Mouse (Mus musculus) myocyte (in vitro differentiated cells): ENCODE measurements around the gene Gm20696. TPM values are rescaled to one million over a fixed set of nuclear protein-coding genes. Genes with fewer than 3 reads are reported as not detected.

ENCODE experiments used
- H3K27me3 ChIP-seq: one replicate; pipeline ENCODE4 v1.6.1; 2011; ENCODE audit not compliant: control insufficient read depth, insufficient read depth, insufficient read length
- H3K36me3 ChIP-seq: one replicate; pipeline ENCODE4 v1.6.1; 2011; ENCODE audit not compliant: control insufficient read depth, insufficient read depth
- H3K4me2 ChIP-seq: one replicate; pipeline ENCODE4 v1.6.1; 2011; ENCODE audit warnings: low read depth, control low read depth
- H3K4me3 ChIP-seq: one replicate; pipeline ENCODE4 v1.5.1; 2011; ENCODE audit warnings: mild to moderate bottlenecking, control low read depth, moderate library complexity
- H3K79me2 ChIP-seq: one replicate; pipeline ENCODE4 v1.6.1; 2011; ENCODE audit not compliant: control insufficient read depth, insufficient read depth
- H3ac ChIP-seq: one replicate; pipeline ENCODE4 v1.6.1; 2011; ENCODE audit not compliant: control insufficient read depth, insufficient read length
- CEBPB ChIP-seq: IDR thresholded peaks from 2 replicates; pipeline ENCODE4 v1.6.1; 2011; ENCODE audit warnings: mild to moderate bottlenecking, moderate library complexity; ENCODE audit not compliant: poor library complexity, insufficient read depth, severe bottlenecking
- E2F4 ChIP-seq: IDR thresholded peaks from one replicate; pipeline ENCODE4 v1.6.1; 2011; ENCODE audit warnings: mild to moderate bottlenecking, control low read depth, moderate library complexity; ENCODE audit not compliant: insufficient read depth
- MAX ChIP-seq: IDR thresholded peaks from one replicate; pipeline ENCODE4 v1.6.1; 2011; ENCODE audit warnings: low read depth, mild to moderate bottlenecking, control low read depth
- MYOD1 ChIP-seq, 3 experiments: IDR thresholded peaks; one replicate each; pipeline ENCODE4 v1.6.1; 2011; ENCODE audit warnings: control low read depth in 2 of 3, low read depth in 2 of 3, mild to moderate bottlenecking in 2 of 3, moderate library complexity in 1 of 3; ENCODE audit not compliant: insufficient read length in 2 of 3, control insufficient read depth in 1 of 3
- MYOG ChIP-seq, 3 experiments: IDR thresholded peaks; one replicate each; pipeline ENCODE4 v1.6.1; 2011; ENCODE audit warnings: control low read depth in 2 of 3, low read depth in 2 of 3, mild to moderate bottlenecking in 2 of 3; ENCODE audit not compliant: insufficient read length in 2 of 3, control insufficient read depth in 1 of 3, insufficient read depth in 1 of 3
- POLR2A ChIP-seq: IDR thresholded peaks from one replicate; pipeline ENCODE4 v1.6.1; 2011; ENCODE audit warnings: low read depth, mild to moderate bottlenecking, control low read depth, moderate library complexity; ENCODE audit not compliant: insufficient read length
- POLR2AphosphoS2 ChIP-seq: IDR thresholded peaks from one replicate; pipeline ENCODE4 v1.6.1; 2011; ENCODE audit warnings: low read depth, control low read depth; ENCODE audit not compliant: insufficient read length
- REST ChIP-seq: IDR thresholded peaks from one replicate; pipeline ENCODE4 v1.6.1; 2011; ENCODE audit warnings: mild to moderate bottlenecking, control low read depth, moderate library complexity; ENCODE audit not compliant: insufficient read depth, insufficient read length
- SRF ChIP-seq: IDR thresholded peaks from one replicate; pipeline ENCODE4 v1.6.1; 2011; ENCODE audit warnings: low read depth; ENCODE audit not compliant: control insufficient read depth, insufficient read length
- TCF12 ChIP-seq: IDR thresholded peaks from one replicate; pipeline ENCODE4 v1.6.1; 2011; ENCODE audit warnings: mild to moderate bottlenecking, control low read depth; ENCODE audit not compliant: poor library complexity, insufficient read depth, severe bottlenecking
- TCF3 ChIP-seq: IDR thresholded peaks from one replicate; pipeline ENCODE4 v1.6.1; 2011; ENCODE audit warnings: low read depth, control low read depth; ENCODE audit not compliant: insufficient read length
- USF1 ChIP-seq: IDR thresholded peaks from one replicate; pipeline ENCODE4 v1.6.1; 2011; ENCODE audit warnings: low read depth, mild to moderate bottlenecking, control low read depth, moderate library complexity
- polyA plus RNA-seq: library from polyadenylated mRNA; unstranded; fragments of >200 nt; fragmentation: generic; extraction: Trizol; gene quantifications from one replicate; pipeline ENCODE4 v1.2.1, GENCODE M21; 2012; ENCODE audit warnings: missing spikeins

Gm20696 gene
- polyA plus RNA-seq, 1 experiment: 0.13 TPM

DNA sequence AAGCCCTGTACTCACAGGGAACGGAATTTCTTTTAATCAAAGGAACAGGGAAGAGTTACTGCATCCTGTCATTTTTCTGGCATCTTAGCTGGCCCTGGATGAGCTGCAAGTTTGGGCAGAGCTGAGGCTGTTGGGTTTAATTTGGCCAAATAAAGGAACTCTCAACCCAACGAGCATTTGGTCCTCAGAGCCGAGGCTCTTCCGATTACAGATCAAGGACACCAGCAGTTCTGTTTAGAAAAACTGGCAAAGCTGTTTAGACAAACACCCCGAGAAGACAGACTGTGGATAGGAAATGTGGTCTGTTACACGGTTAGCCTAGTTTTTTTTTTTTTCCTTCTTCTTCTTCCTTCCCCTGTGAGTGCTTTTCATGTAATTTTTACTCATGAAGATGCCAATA is 302.1 kb downstream of the Gm20696 start:
- Histone ChIP-seq H3ac (no peak overlapping the region), H3K4me3 (no peak overlapping the region), H3K79me2 (no peaks in the 10 kb centered on the region), H3K4me2 (no peak overlapping the region), H3K27me3 (no peaks in the 10 kb centered on the region), H3K36me3 (no peaks in the 10 kb centered on the region)
- TF ChIP-seq POLR2A: no peak
- no peak for TF ChIP-seq TCF12
- TF ChIP-seq POLR2AphosphoS2: no peak
- TF ChIP-seq SRF: no peak
- no peak for TF ChIP-seq MYOG (IDR thresholded peaks at IDR 0.05; ENCODE audit: control insufficient read depth in 1 of 3, insufficient read depth in 1 of 3, insufficient read length in 2 of 3, low read depth in 2 of 3)

DNA sequence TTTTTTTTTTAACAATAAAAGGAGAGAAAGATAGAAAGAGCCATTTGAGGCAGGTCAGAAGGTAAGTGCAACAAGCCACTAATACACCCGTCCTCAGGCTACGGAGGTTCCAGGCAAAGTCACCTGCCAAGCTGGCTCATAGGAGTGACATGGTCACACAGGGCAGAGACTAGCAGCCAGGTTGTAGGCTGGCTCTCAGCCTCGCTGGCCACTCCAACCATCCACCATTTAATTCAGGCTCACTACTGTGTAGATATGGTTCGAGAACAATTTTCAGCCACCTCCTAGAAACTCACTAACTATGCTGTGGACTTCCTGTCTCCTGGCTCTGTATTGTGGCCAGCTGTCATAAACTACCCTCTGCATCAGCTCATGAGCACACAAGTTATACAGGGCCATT is 306.0 kb downstream of the Gm20696 start:
- Histone ChIP-seq H3K36me3 (no peaks in the 10 kb centered on the region), H3ac (no peak overlapping the region), H3K27me3 (no peaks in the 10 kb centered on the region), H3K4me3 (no peak overlapping the region), H3K79me2 (no peaks in the 10 kb centered on the region), H3K4me2 (no peak overlapping the region)
- TF ChIP-seq POLR2AphosphoS2 (no peak), MYOD1 (IDR thresholded peaks at IDR 0.05; ENCODE audit: control insufficient read depth in 1 of 3, insufficient read length in 2 of 3, low read depth in 2 of 3) (no peak), TCF3 (no peak), E2F4 (no peak), SRF (no peak), MAX (no peak), MYOG (IDR thresholded peaks at IDR 0.05; ENCODE audit: control insufficient read depth in 1 of 3, insufficient read depth in 1 of 3, insufficient read length in 2 of 3, low read depth in 2 of 3) (no peak), POLR2A (no peak), USF1 (no peak), CEBPB (no peak)

DNA sequence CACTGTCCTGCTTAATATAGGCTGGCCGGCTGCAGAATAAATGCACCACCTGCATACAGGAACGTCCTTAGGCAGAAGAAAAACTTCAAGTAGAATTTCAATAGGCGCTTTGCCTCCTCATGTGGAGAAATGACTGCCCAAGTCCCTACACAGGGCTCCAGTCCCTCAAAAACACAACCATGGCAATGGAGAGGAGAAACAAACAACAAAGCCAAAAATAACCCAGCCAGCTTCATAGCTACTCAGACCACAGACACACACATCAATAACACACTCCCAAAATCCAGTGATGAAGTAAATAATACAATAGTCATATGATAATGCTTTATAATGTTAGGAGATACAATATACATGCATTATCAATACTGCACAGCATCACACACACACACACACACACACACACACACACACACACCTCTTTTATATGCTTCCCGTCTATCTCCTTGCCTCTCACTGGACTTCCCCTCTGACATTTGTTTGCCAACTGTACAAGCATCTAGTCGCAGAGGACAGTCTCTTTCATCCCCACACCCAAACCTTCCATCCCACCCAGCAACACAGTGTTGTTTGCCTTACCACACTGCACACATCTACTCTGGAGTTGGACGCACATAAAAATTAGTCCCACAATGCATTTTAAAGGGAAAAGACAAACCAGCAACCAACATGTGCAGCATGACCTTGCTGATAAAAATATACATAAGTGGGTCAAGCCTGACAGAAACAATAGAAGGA is 306.7 kb downstream of the Gm20696 start:
- TF ChIP-seq MAX (no peak), CEBPB (no peak), USF1 (no peak), TCF3 (no peak), E2F4 (no peak), POLR2AphosphoS2 (no peak), POLR2A (no peak), SRF (no peak), MYOG (IDR thresholded peaks at IDR 0.05; ENCODE audit: control insufficient read depth in 1 of 3, insufficient read depth in 1 of 3, insufficient read length in 2 of 3, low read depth in 2 of 3) (no peak), REST (no peak), TCF12 (no peak), MYOD1 (IDR thresholded peaks at IDR 0.05; ENCODE audit: control insufficient read depth in 1 of 3, insufficient read length in 2 of 3, low read depth in 2 of 3) (no peak)
- peak overlapping the region; percentile 70 for H3K4me2 ChIP-seq
- no peak overlapping the region for H3ac ChIP-seq
- no peaks in the 10 kb centered on the region for H3K27me3 ChIP-seq
- H3K36me3 ChIP-seq: no peaks in the 10 kb centered on the region
- H3K4me3 ChIP-seq: no peak overlapping the region
- no peaks in the 10 kb centered on the region for H3K79me2 ChIP-seq

DNA sequence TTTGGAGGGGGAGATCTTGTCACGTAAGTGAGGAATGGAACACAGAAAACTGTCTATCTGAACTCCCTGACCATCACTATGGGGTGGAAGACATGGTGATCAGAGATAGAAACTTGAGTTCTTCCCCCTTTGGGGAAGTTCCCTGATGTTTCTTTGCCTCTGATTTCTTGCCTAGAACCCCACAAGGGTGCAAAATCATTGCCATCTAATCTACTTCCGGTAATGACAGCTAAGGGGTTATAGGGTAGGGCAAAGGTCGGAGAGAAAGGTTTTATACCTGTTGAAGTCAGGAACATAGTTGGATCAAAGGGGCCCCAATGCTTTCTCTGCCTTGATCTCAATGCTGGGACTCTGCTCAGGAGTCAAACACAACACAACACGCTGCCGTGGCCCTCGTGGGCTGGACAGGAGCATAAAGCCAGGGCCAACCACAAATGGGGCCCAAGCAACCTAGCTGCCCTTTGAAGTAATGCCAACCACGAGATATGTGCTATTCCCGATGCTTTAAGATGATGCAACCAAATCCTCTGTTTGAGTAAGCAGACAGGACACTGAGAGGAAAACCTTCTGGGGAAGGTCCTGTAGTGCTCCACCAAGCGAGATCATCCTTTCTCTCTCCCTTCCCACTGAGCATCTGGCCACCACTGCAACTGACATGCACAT is 307.4 kb downstream of the Gm20696 start:
- peak overlapping the region; percentile 4 for H3K4me3 ChIP-seq
- no peak overlapping the region for H3ac ChIP-seq
- peak overlapping the region; percentile 70 for H3K4me2 ChIP-seq
- no peaks in the 10 kb centered on the region for H3K79me2 ChIP-seq
- H3K27me3 ChIP-seq: no peaks in the 10 kb centered on the region
- no peaks in the 10 kb centered on the region for H3K36me3 ChIP-seq
- TF ChIP-seq MAX (peak; percentile 78), CEBPB (peak; percentile 93), POLR2AphosphoS2 (no peak)

DNA sequence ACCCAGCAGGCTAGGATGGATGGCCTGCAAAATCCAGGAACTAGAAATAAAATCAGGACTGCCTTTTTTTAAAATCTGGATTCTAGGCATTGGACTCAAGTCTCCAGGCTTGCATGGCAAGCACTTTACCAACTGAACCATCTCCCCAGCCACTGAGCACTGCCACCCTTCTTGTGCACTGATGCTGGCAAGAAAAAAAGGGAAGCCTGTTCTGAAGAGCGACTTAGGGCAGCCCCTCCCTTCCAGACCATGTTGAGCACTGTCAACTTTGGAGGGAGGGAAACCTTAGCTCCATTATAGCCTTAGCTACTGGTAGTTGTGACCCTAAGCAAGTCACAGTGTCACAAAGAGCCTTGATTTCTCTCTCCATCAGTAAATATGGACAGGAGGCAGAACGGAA is 308.7 kb downstream of the Gm20696 start:
- H3K79me2 ChIP-seq: no peaks in the 10 kb centered on the region
- no peaks in the 10 kb centered on the region for H3K27me3 ChIP-seq
- H3K36me3 ChIP-seq: no peaks in the 10 kb centered on the region
- no peak overlapping the region for H3K4me3 ChIP-seq
- H3ac ChIP-seq: no peak overlapping the region
- peak overlapping the region; percentile 70 for H3K4me2 ChIP-seq
- TF ChIP-seq POLR2AphosphoS2 (no peak), MYOD1 (IDR thresholded peaks at IDR 0.05; ENCODE audit: control insufficient read depth in 1 of 3, insufficient read length in 2 of 3, low read depth in 2 of 3) (no peak), MAX (no peak), SRF (no peak), POLR2A (no peak), MYOG (IDR thresholded peaks at IDR 0.05; ENCODE audit: control insufficient read depth in 1 of 3, insufficient read depth in 1 of 3, insufficient read length in 2 of 3, low read depth in 2 of 3) (no peak), TCF3 (no peak), CEBPB (no peak), REST (no peak), TCF12 (no peak)
